ENCODE assay signal across 29 mouse cellular contexts in genomic region chr17:13819342-13819741, GRCm38 (mm10). TPM values are rescaled to one million over a fixed set of nuclear protein-coding genes. Genes with fewer than 3 reads are reported as not detected.
"Had no signal": no experiment of that assay in that cellular context is flagged by ENCODE, and none has a peak within 500 bp of the region (broad histone marks: within the 10 kb centered on the region; RNA-seq: fewer than 3 reads in every experiment).

No protein-coding gene starts in this region.

- H3K9ac ChIP-seq: embryonic facial prominence, embryonic 12.5 days; embryonic facial prominence, embryonic 13.5 days; embryonic facial prominence, embryonic 15.5 days; forebrain, embryonic 12.5 days; forebrain, embryonic 13.5 days; forebrain, embryonic 15.5 days; forebrain, postnatal 0 days had no signal

- H3K4me3 ChIP-seq: embryonic facial prominence, embryonic 10.5 days; embryonic facial prominence, embryonic 12.5 days; embryonic facial prominence, embryonic 13.5 days; embryonic facial prominence, embryonic 15.5 days; erythroblast, embryonic 14.5 days; forebrain, embryonic 10.5 days; forebrain, embryonic 12.5 days; forebrain, embryonic 13.5 days; forebrain, embryonic 15.5 days; gastrocnemius, adult 2 months had no signal

- H3K9me3 ChIP-seq: embryonic facial prominence, embryonic 10.5 days; embryonic facial prominence, embryonic 12.5 days; embryonic facial prominence, embryonic 13.5 days; embryonic facial prominence, embryonic 15.5 days; forebrain, embryonic 10.5 days; forebrain, embryonic 12.5 days; forebrain, embryonic 13.5 days; forebrain, embryonic 15.5 days had no signal

- ATAC-seq: forebrain, embryonic 13.5 days; forebrain, embryonic 14.5 days; forebrain, embryonic 15.5 days; forebrain, embryonic 16.5 days; forebrain, postnatal 0 days had no signal

- H3K4me2 ChIP-seq: embryonic facial prominence, embryonic 12.5 days; embryonic facial prominence, embryonic 13.5 days; embryonic facial prominence, embryonic 15.5 days; forebrain, embryonic 12.5 days; forebrain, embryonic 13.5 days; forebrain, embryonic 15.5 days had no signal

- H3K4me1 ChIP-seq: embryonic facial prominence, embryonic 10.5 days; embryonic facial prominence, embryonic 12.5 days; embryonic facial prominence, embryonic 13.5 days; embryonic facial prominence, embryonic 15.5 days; forebrain, embryonic 10.5 days; forebrain, embryonic 12.5 days; forebrain, embryonic 13.5 days; forebrain, embryonic 15.5 days had no signal

- H3K27me3 ChIP-seq: embryonic facial prominence, embryonic 12.5 days; embryonic facial prominence, embryonic 13.5 days; embryonic facial prominence, embryonic 15.5 days; forebrain, embryonic 12.5 days; forebrain, embryonic 13.5 days; forebrain, embryonic 15.5 days had no signal

- H3K27ac ChIP-seq: embryonic facial prominence, embryonic 10.5 days; embryonic facial prominence, embryonic 12.5 days; embryonic facial prominence, embryonic 13.5 days; embryonic facial prominence, embryonic 15.5 days; forebrain, embryonic 10.5 days; forebrain, embryonic 12.5 days; forebrain, embryonic 13.5 days; forebrain, embryonic 15.5 days; gastrocnemius, adult 2 months had no signal

- DNase-seq: cerebellum, adult 2 months; cerebellum, adult 8-10 months; cerebellum, adult 9-10 months; cerebellum, adult 9-11 months; cerebellum, postnatal 10 days; cerebellum, postnatal 14 days; cerebellum, postnatal 25 days; cerebellum, postnatal 36 days; embryo, embryonic 11 days; forebrain, postnatal 0 days; gastrocnemius, adult 2 months; gastrocnemius, postnatal 10 days; gastrocnemius, postnatal 14 days; gastrocnemius, postnatal 25 days; gastrocnemius, postnatal 36 days; heart, adult 18-20 months had no signal

RNA-seq across cellular contexts. Expression of gene Tcte2, which starts 57.7 kb away (rescaled TPM):
- total RNA-seq: common myeloid progenitor, adult 5-6 weeks; granulocyte monocyte progenitor cell, adult 5-6 weeks had no signal
- polyA plus RNA-seq: erythroblast, embryonic 14.5 days had no signal

RNA-seq across cellular contexts. Expression of gene Afdn, which starts 59.0 kb away (rescaled TPM):
- polyA plus RNA-seq: erythroblast, embryonic 14.5 days had no signal
